Mouse (Mus musculus) left cerebral cortex, postnatal 4 days (tissue): Measurements from ENCODE around the gene Rabac1. TPM values are rescaled to one million over a fixed set of nuclear protein-coding genes. Genes with fewer than 3 reads are reported as not detected.
A peak's percentile ranks its signal among the peaks of the same experiment; 100 is the strongest.

ENCODE experiments used
- DNase-seq: peaks from one replicate; pipeline ENCODE4 v3.0.0-alpha.2; 2022
- intact Hi-C: fragments of 180-260 bp; cut with DNase I; formaldehyde crosslinking; loops from one replicate; pipeline ENCODE4 v1.15.1; 2025
- total RNA-seq, 2 experiments: library from RNA; stranded (reverse); gene quantifications; 2 replicates each; pipeline ENCODE4 v1.2.3; 2021

The Rabac1 gene
- total RNA-seq: 100 to 1,000 TPM; 246 to 251 TPM

DNA sequence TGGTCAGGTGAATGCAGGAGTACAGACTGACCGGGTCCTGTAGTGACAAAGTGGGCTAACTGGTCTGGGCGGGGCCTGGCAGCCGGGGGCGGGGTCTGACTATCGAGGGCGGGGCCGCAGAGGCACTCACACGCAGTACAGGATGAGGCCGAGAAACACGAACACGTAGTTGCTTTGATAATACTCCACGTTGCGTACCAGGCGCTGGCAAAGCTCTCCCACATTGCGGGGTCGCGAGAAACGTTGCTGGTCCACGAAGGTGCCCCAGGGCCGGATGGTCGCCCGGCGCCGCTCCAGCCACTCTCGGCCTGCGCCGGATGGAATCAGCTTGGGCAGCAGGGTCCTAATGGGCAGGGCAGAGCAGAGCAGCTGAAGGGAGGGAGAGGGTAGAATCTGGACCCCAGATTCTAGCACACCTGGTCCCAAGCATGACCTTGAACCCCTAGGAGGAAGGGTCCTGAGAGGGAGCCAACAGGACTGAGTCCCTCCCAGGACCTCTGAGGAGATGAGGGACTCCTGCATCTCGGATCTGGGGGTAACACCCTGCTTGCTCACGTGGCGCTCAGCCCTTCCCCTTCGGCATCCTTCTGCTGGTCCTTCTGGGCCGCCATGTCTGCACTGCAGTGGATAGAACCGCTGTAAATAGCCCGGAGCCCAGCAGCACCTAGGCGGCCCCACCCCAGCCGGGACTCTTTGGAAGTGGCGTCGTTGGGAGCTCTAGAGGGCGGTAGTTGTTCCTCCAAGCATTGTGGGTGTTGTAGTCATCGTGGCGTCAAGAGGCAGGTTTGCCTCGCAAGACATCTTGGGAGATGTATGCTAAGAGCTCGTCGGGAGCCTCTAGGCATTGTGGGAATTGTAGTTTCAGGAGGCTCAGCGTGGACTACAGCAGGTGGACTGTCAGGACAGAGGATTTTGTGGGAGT, at the start of gene Rabac1:
Gene Rabac1, minus strand, starts transcription at position 783 of the 922 bp plus-strand sequence.
- peak; percentile 88 for DNase-seq
- intact Hi-C loops: no loop called here

DNA sequence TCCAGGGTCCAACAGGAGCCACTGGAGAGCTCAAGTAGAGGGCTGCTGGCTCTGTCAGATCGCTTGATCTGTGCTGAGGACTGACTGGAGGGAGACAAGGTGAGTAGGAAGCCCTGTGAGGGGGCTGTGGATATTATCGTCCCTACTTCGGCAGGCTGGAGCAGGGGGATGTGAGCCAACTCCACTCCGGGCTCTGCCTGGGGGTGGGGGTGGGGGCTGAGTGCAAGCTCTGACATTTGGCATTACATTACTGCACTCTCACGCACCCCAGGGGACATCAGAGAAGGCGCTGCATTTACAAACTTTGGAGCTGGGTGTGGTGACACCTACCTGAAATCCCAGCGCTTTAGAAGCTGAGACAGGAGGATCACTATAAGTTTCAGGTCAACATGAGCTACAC, 39.0 kb upstream of the Rabac1 start:
- no peak for DNase-seq
- intact Hi-C loops: no loop called here

DNA sequence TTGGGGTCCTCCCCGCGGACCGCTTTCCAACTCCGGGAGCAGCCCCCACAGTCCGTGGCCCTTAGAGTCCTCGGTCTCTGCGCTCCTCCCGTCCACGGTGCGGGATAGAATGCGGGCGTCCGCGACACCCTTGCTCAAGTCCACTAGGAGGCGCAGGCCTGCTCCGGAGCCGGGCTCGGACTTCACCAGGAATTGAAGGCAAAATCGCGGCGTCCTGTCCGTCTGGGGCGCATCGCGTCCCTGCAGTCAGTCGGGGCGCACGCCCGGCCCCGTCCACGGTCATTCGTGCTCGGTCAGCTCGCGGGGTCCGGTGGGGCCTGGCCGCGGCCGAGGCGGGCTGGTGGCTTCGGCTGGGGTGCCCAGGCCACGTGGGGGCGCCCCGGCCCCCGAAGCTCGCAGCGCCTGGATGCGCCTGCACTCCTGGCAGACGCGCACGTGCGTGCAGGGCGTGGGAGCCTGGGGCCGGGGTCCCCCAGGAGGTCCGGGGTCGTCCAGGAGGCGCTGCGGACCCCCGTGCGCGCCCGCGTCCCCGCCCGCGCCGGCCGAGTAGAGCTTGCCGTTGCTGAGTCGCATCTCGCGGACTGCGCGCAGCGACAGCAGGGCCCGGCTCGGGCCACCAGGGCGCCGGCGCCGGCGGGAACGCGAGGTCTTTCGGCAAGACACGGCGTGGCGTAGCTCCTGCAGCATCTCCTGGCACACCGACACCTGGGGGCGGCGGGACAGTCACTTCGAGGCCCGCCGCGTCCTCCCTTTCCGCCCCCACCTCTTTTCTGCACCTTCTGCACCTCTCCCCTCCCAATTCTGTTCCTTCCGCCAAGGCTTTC, 37.7 kb upstream of the Rabac1 start:
- intact Hi-C loops: no loop called here
- DNase-seq: peak; percentile 82

DNA sequence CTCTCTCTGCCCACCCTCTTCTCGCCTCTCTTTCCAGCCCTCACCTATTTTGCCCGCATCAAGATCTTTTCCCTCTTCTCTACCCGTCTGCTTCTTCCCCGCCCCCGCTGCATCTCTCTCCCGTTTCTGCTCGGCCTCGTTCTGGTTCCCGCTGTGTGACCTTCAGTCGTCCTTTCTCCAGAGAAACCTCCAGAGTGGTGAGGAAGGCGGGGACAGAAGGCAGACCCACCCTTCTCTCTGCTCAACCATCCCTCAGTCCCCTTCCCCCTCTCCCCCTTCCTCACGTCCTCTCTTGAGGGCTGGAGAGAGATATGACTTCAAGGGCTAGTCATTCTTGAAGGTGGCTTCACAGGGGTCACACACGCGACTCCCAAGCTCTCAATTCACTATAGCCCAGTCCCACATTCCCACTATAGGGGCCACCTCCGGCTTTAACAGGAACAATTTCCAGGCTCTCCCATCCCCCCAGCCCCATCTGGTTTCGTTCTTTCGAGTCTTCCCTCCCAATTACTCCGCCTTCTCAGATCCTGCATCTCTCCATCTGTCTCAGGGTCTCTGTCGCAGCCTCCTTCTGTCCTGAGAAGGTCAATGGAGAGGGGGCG, 36.6 kb upstream of the Rabac1 start:
- DNase-seq: peak; percentile 85
- intact Hi-C loops: no loop called here

DNA sequence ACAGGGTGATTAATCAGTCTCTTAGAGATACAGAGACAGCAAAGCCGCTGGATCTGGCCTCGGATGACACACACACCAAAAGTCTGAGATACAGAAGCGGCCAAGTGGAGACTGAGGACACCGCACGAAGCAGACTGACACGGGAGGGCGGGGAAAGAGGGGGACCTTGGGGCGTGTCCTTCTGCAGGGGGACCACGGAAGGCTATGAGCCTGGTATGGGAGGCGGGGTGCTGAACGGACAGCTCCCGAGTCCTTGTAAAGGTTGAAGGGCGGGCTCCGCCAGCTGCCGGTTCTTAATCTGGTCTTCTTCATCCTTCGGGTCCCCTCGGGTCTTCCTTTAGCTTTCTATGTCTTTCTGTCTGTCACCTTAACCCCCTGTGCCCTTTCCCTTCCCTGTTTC, 36.1 kb upstream of the Rabac1 start:
- intact Hi-C loops: no loop called here
- peak; percentile 77 for DNase-seq

DNA sequence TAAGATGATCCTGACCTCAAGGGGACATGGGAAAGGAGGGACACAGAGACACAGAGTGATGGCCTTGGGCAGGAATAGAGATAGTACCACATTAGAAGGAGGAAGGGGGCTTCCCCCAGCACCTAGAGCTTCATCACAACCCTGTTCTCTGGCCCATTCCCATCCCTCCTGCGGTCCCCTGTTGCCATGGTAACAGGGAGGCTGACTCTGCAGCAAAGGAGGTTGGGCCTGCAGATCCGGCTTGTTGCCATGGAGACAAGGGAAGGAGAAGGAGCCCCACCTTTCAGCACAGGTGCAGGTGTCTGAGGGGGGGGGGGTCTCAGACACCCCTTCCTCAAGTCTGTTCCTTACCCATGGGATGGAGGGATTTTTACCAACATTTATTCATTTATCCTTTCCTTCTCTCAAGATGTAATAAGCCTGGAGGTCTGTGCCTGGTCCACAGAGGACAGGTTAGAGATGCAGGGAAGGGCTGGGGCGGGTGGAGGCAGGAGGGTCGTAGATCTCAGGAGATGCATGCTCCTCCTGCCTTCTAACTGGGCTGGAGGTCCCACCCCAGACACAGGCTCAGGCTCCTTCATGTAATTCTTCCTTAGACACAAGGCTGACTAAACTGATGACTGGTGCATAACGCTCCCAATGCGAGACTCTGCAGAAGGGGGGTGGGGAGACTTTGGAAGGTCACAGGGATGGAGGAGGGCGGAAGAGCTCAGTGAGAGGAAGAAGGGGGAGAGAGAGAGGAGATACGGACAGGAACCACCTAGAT, 35.2 kb upstream of the Rabac1 start:
- intact Hi-C loops: no loop called here

DNA sequence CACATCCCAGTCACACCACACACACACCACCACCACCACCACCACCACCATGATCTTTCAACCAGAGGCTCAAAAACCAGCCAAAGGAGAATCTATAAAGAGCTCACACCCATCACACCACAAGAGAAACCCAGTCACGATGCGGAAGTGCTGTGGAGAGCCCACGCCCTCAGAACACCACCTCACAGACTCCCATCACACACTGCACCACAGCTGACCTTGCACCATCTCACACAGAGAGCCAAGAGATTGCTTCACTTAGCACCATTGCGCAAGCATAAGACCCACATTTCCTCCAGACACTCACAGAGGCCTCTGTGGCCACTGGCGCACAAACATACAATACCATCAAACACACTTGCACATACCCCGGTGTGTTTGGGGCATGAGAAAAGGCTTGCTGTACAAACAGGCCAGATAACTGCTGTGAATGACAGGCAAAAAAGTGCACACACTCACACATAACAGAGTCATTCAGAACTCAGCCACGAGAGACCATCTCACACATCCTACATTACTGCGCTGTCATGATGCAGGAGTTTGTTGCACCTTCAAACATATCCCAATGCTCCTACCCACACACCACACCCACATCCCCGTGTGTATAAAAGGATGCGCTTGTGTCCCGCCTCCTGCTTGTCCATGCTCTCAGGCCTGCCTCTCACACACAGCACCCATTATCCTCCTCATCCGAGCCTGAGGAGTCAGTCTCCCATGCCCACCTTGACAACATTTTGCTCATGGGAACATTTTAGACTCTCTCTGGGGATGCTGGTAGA, 34.2 kb upstream of the Rabac1 start:
- DNase-seq: no peak

More for the DNA sequence above, 35.2 kb upstream of the Rabac1 start:
- peak; percentile 88 for DNase-seq

DNA sequence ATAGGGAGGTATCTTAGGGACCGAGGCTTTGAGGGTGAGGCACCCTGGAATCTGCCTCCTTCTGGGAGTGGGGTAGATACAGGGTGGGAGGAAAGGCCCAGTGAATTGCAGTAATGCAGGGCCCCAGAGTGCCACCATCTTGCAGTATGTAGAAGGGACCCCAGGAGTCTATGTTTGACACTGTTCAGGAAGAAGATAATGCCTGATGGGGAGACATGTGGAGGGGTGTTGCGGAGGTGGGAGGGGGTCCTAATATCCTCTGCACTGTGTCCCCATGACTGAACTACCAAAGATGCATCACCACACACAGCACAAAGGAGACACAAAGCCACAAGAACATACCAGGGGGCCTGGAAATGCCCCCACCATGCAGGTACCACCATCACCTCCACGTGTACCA, 33.6 kb upstream of the Rabac1 start:
- intact Hi-C loops: no loop called here
- DNase-seq: no peak

More for the DNA sequence above, 34.2 kb upstream of the Rabac1 start:
- intact Hi-C loops: no loop called here

DNA sequence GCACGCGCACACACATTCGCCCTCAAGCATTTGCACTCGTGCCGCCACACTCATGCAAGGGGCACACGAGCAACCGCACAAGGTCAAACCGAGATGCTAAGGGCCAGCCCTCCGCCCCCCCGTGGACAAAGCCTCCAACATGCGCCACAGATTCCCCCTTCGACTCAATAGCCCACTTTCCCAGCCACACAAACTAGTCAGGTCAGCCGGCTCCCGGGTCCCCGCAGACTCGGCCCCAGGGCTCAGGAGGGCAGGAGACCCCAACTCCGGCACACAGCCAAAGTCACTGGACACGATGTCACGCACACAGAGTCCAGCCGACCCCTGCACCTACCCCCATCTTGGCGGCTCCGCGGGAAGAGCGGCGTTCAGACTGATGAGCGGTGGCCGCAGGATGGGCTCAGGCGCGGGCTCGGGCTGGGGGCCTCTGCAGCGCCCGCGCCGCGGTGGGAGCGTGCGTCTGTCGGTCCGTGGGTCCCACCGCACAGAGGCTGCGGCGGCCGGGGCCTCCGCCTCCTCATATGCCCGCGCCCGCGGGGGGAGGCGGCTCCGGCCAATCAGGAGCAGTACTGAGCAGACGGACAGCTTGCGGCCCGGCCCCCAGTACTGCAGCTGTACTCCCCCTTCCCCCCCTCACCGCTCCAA, 33.0 kb upstream of the Rabac1 start, which contains the start of gene Atp1a3:
Gene Atp1a3, minus strand, starts transcription at position 538 of the 645 bp plus-strand sequence.
- intact Hi-C loops: no loop called here

DNA sequence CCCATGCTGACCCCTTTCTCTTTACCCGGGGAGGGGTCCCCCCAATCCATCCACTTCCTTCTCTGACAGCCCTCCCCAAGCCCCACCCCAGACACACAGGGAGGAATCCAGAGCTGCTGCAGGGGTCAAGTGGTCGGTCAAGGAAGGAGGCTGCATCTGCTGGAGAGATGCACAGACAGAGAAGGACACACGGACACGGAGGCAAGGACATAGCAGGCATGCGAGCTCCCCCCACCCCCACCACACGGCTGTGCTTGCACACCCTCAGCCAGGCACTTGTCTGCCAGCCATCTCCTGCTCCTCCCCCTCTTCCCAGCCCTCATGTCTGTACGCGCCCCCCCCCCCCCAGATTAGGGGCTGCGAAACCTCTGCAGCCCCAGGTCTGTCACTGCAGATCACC, 32.3 kb upstream of the Rabac1 start:
- DNase-seq: no peak
- intact Hi-C loops: no loop called here

More for the DNA sequence above, 33.0 kb upstream of the Rabac1 start, which contains the start of gene Atp1a3:
- DNase-seq: peak; percentile 92

DNA sequence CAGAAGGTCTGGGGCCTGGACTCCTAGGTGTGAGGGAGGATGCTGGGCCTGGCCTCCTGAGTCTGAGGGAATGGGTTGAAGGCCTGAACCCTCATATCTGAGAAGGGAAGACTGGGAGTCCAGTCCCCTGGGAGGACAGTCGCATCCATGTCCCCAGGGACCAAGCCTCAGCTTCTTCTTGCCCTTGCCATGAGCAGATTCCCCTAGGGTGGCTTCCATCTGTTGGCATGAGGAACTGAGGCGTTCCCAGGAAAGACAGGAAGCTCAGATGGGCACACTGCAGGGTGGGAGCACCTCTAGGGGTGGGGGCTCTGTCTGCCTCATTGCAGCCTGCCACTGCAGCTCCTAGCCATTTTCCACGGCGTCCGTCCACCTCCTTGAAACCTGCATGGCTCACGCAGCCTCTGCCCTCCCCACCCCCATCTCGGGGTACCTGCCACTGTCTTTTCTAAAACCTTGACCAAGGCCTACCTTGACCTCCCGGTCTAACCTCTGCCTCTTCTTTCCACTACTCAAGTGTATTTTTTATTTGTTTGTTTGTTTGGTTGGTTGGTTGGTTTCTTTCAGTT, 31.4 kb upstream of the Rabac1 start:
- no peak for DNase-seq
- intact Hi-C loops: no loop called here

DNA sequence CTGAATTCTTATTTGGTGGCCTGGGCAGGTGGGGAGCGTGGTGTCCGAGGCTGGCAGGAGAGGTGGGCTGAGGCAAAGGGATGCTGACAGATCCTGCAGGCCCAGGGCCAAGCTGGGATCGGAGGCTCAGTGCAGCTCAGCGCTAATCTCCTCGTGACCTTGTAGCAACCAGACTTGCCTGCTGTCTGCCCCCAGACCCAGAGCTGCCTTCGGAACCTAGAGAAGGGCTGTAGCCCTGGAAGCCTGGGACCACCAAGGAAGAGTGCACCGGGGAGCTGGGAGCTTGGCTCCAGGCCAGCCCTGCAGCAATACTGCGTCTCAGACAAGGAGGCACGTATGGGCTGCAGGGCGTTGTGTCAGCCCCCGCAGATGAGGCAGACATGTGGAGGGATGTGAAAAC, 30.7 kb upstream of the Rabac1 start:
- DNase-seq: peak; percentile 35
- intact Hi-C loops: no loop called here

DNA sequence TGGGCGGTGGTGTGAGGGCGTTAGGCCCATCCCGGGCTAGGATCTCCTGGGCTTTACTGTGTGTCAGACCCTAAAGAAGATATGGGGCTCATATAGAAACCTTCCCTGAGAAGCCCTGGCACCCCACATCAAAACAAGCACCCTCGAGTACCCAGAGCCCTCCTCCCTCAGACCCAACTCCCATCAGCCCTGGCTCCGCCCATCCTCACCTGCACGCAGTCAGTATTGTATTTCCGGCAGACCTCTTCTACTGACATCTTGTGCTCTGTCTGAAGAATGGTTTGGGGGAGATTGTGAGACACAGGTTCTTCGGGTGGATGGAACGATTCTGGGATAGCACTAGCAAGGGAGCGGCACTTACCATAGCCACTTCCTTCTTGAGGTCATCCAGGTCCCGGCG, 28.2 kb upstream of the Rabac1 start:
- no peak for DNase-seq
- intact Hi-C loops: no loop called here

DNA sequence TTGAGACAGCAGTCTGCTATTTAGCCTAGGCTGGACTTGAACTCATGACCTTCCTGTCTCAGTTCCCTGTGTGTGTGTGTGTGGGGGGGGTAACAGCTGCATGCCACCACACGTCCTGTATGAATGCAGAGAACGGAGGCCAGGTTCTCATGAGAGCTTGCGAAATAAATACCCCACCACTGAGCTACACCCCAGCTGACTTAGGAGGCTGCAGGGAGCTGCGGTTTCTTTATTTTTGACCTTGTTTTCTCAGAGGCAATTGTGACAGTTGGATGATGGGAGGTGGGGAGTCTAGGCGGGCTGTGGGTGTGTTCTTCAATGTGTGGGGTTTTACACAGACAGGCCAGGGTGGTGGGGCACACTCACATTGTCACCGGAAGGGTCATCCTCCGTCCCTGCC, 27.7 kb upstream of the Rabac1 start:
- intact Hi-C loops: no loop called here
- no peak for DNase-seq

DNA sequence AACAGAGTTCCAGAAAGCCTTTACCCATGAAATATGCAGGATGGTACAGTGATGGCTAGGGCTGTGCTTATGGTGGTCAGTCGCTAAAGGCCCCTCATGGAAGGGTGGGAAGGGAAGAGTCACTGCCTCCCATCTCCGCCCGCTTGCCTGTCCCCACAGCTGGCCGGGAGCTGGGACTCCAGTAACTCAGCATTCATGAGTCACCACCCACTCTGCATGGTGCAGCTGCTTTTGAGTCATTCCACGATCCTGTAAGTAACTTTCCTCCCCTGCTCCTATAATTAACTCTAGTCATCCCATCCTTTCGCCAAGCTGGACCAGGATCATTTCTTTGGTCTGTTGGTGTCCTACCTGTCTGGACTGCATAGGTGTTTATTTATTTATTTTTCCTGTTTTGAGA, 20.5 kb upstream of the Rabac1 start:
- no peak for DNase-seq
- intact Hi-C loops: no loop called here

DNA sequence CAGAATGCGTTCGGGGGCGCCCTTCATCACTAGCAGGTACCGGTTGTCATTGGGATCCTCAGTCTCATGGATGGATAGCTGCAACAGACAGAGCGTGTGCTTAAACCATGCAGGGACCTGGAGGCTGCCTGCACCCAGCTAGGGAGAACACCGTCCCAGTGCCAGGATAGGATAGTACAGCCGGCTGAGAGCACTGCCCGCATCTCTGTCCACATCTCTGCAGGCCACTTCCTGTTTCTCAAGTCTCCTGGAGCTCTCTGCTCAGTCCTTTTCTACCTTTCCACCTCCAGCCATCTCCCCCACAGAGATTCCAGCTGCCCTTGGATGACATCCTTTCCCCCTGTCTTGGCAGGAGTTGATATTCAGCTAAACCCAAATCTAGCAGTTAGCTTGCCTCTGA, 17.9 kb upstream of the Rabac1 start:
- no peak for DNase-seq
- intact Hi-C loops: no loop called here

DNA sequence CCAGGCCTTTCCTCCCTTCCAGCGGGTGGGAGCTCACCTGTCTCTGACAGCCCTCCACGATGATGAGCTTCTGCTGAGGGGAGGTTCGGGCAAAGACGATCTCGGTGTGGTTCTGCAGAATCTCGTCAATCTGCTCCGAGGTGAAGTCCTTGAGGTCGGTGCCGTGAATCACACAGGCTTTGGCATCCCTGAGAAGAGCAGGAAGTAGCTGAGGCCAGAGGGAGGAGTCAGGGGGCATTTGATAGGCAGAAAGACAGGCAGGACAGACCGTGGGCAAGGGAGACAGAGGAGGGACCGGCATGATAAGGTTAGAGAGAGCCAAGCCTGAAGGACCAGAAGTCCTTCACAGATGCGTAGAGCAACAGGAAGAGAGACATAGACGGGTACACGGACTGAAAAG, 15.4 kb upstream of the Rabac1 start:
- DNase-seq: no peak
- intact Hi-C loops: no loop called here

DNA sequence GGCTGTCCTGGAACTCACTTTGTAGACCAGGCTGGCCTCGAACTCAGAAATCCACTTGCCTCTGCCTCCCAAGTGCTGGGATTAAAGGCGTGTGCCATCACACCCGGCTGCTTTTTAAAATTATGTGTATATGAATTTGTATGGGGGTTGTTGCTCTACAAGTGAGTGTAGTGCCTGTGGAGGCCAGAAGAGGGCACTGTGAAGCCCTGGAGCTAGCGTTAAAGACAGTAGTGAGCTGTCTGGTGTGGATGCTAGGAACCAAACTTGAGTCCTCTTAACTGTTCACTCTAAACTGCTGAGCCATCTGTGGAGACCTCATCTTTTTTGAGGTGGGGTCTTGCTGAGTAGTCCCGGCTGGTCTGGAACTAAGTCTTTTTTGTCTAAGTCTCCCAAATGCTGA, 13.2 kb upstream of the Rabac1 start:
- intact Hi-C loops: no loop called here
- DNase-seq: no peak

DNA sequence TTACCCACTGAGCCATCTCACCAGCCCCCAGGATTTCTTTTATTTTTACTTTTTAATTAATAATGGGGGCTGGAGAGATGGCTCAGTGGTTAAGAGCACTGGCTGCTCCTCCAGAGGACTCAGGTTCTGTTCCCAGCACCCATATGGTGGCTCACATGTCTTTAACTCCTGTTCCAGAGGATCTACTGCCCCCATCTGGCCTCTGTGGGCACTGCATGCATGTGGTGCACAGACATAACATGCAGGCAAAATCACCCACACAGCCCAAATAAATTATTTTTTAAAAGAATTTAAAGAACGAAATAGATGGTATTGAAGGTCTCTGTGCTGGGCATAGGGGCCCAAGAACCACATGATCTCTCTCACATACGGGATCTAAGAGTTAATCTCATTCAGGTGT, 11.8 kb upstream of the Rabac1 start:
- DNase-seq: no peak
- intact Hi-C loops: no loop called here
